Mouse (Mus musculus) fibroblast of lung, adult 2 months (primary cell): ENCODE data around the gene Gm8122.
"Not testable (repeated sequence)": the region's sequence is repeated elsewhere in the genome, so short reads cannot be mapped to it uniquely, and the experiment has no call there.

Experiments
- DNase-seq: peaks from one replicate; pipeline ENCODE4 v3.0.0-alpha.2; 2011; ENCODE audit warnings: low read depth

The Gm8122 gene

GRCm38 (mm10) chr14:43235204-43235603 is at the start of gene Gm8122:
Gene Gm8122, minus strand, starts transcription at chr14:43235304.
- DNase-seq, result not testable (repeated sequence)

- not testable (repeated sequence) for DNase-seq
Measured at GRCm38 (mm10) chr14:43278681-43279080, 43.6 kb upstream of the Gm8122 start.

DNA sequence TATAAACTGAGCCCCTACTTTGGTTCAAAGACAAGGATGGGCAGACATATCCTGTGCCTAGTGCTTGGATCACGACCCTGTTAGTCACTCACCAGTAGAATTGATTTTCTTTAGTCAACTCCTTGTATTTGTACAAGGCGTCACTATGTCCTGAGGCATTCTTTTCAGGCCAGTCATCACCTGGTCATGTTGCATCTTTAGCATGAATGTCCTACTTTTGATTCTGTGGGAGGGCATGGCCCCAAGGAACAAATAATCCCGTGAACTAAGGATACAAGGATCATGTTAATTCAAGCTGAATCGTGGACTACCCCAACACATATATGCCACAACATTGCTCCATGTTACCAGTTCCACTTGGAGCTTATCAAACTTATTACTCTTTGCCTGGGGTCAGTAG is 43.0 kb upstream of the Gm8122 start:
- DNase-seq, result not testable (repeated sequence)

DNA sequence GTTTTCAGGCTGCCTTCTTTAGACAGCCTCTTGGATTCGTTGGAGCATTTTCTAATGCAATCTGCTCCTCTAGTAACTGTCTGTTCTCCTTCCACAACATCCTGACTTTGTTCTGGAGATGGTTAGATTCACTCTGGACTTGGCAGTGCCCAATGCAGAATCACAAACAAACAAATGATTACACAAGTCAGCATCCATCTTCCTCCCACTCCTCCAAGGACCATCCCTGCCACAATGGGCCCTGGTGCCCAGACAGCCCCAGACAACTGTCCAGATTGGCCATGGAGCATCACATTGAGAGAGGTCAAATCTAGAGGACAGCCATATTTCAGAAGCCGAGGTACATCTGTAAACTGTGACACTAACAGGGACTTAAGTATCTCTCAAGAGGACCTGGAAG is 42.4 kb upstream of the Gm8122 start:
- not testable (repeated sequence) for DNase-seq

- DNase-seq, result not testable (repeated sequence)
Measured at GRCm38 (mm10) chr14:43275752-43276151, 40.6 kb upstream of the Gm8122 start.

GRCm38 (mm10) chr14:43274986-43275511 is 39.9 kb upstream of the Gm8122 start, which contains the start of gene Gm9732:
Gene Gm9732, plus strand, starts transcription at chr14:43275036.
- not testable (repeated sequence) for DNase-seq

DNA sequence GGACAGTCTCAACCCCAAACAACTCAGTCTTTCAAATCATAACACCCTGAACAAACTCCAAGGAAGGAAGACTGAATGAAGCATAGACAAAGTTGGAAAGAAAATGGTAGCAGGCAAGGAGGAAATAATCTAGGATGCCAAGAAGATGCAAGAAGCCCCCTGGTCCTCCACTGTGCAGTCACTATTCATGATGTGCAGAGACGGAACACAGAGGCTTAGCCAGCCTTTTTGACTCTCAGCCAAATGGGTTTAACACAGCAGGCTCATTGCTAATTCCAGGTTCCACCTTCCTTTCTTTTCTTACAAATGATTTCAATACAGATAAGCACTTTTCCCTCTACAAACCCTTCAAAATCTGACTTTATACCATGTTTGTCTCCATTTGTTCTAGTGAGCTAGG is 38.1 kb upstream of the Gm8122 start:
- not testable (repeated sequence) for DNase-seq

DNA sequence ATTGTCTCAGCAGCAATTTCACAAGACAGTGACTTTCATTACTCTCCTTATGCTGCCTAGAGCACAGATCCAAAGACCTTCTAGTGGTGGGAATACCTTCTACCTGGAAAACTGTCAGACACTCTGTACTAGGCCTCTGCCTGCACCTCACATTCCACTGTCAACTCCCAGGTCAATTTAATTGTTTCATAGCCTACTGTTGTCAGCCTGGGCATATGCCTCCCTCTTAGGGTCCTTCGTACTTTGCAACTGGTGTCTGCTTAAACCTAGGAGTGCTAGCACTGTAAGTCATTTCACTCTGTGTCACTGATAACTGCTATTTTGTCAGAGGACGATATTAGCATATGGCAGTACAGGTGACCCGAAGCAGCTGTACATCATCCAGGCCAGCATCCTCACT is 34.1 kb upstream of the Gm8122 start:
- not testable (repeated sequence) for DNase-seq

GRCm38 (mm10) chr14:43268521-43269084 is 33.5 kb upstream of the Gm8122 start:
- not testable (repeated sequence) for DNase-seq

DNA sequence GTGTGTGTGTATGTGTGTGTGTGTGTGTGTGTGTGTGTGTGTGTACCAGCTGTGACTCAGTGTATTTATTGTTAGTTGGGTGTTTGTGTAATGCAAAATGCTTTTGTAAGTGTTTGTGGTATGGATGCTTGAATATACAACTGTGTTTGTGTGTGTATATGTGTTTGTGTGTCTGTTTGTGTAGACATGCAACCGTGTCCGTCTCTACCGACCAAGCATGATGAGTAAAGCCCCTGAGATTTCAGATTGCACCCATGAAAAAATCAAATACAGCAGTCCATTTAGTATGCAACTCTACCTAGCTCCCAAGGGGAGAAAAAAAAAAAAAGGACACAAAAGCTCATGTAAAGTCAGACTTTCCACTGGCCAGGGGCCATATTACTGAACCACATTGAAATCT is 28.3 kb upstream of the Gm8122 start:
- not testable (repeated sequence) for DNase-seq

DNA sequence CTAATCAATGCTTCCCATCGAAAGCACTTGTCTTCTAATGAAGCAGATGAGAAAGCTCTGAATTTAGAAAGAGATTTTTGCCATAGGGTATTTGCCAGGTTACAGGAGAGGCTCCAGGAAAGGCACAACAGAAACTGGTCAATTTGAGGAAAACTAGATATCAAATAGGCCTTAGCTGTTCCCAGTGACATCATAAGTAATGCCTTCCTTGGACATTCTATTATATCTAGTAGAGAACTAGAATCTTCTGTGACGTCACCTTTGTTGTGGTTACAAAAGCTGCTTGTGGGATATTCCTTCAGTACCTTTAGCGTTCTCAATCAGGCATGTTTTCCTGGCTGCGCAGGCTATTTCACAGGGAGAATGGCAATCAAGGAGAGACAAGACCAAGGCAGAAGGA is 23.2 kb upstream of the Gm8122 start, which contains the start of gene Gm8126:
Gene Gm8126 (plus strand): TSS at position 301 of the 400 bp plus-strand sequence.
- DNase-seq, result not testable (repeated sequence)

- DNase-seq, result not testable (repeated sequence)
Measured at GRCm38 (mm10) chr14:43256511-43256910, 21.4 kb upstream of the Gm8122 start.

GRCm38 (mm10) chr14:43250549-43251253 is 15.6 kb upstream of the Gm8122 start:
- DNase-seq, result not testable (repeated sequence)

DNA sequence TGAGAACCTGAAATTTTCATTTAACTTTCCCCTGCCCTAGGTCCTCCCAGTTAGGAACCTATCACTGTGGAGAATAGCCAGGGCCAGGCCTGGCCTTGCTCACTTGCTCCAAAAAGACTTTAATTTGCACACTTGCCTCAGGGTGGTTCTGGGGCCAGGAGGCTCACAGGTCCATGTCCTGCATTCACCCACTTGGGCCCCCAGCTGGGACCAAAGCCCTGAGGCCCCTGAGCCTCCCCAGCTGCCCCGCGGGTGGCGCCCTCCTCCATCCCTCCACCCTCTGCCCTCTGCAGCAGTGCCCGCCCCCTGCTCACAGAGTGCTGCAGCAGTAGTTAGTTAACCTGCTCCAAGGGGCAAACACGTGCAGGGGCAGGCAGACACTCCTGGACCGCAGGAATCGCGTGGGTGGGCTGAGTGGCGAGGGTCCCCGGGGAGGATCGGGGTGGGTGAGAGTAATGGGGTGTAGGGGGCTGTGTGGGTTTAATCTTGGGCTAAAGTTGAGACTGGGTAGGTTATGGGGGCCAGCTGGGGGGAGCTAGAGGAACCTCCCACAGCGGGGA is 14.6 kb upstream of the Gm8122 start:
- DNase-seq, result not testable (repeated sequence)

GRCm38 (mm10) chr14:43237769-43238168 is 2.7 kb upstream of the Gm8122 start:
- not testable (repeated sequence) for DNase-seq
